Mouse (Mus musculus) heart, adult 9 months (tissue): Measurements from ENCODE around the gene Arpc2.
"Not testable (repeated sequence)": the region's sequence is repeated elsewhere in the genome, so short reads cannot be mapped to it uniquely, and the experiment has no call there.

ENCODE experiments used
- DNase-seq, 2 experiments: peaks; one replicate each; pipeline ENCODE4 v3.0.0; 2022; ENCODE audit warnings: low spot score in 2 of 2

Arpc2 gene

DNA sequence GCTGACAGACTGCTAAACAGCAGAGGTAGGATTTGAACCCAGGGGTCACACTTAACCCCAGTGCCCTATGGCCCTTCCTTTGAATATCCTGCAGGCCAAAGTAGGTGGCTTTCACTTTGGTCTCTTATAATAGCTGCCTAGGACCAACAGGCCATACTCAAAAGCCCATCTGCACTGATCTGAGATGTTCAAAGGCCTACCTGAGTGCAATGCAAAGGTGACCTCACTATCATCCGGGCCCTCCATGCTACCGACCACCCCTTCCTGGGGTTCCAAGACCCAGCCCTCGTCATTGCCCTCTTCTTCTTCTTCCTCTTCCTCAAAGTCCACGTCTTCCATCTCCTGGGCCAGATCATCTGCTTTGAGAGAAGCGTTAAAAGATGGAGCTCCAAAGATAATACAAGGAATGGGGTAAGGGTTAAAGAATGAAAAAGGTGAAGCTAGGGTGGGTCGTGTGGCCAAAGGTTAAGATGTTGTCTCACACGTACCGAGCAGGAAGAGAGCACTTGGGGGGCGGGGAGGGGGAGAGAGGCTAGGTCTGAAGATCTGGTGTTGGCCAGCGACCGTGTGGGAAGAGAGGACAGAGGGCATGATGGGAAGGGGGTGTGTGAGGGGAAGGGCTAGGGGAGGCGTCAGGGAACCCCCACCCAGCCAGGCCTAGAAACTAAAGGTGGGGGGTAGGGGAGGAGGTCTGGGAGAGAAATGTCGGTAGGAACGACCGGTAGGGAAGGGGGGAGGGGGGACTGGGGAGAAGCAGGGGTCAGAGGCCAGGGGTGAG lies 48.0 kb downstream of the Arpc2 start:
- peak in 1 of 2 experiments; percentile 62 for DNase-seq

GRCm38 (mm10) chr1:74284543-74285160 lies 48.8 kb downstream of the Arpc2 start, which contains the start of the genes Aamp and Pnkd:
Gene Aamp, minus strand, starts transcription at chr1:74284738.
Gene Pnkd, plus strand, starts transcription at chr1:74284930.
- DNase-seq, result peak; percentile 100

DNA sequence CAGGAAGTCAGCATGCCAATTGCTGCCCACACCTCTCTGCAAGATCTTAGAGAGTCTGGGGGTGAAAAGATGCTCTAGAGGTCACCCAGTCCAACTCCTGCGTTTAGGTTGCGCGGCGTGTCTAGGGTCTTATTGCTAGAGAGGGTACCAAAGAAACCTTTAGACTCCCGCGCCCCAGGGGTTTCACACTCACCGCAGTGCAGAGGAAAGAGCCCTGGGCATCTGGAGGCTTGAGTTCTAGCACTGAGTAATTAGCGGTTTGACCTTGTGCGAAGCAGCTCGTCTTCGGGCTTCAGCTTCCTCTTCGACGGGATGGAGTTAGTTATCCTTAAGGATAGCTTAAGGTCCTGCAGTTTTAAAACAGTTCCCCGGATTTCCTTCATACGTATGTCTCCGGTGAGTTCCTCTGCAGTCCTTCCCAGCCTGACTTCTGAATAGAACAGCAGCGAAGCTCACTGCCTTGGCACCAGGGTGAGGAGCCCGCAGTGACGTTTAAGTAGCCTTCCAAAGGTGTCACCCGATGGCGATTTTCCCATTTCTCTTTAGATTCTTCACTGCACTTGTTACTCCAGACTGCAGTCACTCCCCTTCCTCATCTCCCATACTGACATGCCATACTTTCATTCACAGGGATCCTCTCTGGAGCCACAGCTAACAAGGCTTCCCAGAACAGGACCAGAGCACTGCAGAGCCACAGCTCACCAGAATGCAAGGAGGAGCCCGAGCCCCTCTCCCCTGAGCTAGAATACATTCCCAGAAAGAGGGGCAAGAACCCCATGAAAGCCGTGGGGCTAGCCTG lies 49.5 kb downstream of the Arpc2 start:
- DNase-seq, result no peak

GRCm38 (mm10) chr1:74286869-74287607 lies 51.2 kb downstream of the Arpc2 start:
- DNase-seq, result not testable (repeated sequence)

DNA sequence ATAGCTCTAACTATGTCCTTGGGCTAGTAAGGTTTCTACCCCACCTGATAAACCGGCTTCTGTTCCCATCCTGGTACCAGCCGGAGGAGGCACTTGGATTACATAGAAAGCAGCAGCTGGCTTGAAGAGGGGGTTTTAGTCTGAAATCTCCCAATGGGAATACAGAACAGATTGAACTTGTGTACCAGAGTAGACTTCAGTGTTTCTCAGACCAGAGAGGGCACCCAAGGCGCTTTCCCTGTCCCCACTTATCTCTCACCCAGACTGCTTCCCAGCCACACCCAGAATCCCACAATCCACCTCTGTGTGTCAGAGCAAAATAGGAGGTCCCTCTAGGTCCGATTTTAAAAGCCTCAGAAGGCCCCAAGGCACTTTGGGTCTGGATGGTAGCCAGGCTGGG lies 52.4 kb downstream of the Arpc2 start:
- DNase-seq, result no peak

GRCm38 (mm10) chr1:74289248-74289647 lies 53.4 kb downstream of the Arpc2 start:
- DNase-seq, result no peak

DNA sequence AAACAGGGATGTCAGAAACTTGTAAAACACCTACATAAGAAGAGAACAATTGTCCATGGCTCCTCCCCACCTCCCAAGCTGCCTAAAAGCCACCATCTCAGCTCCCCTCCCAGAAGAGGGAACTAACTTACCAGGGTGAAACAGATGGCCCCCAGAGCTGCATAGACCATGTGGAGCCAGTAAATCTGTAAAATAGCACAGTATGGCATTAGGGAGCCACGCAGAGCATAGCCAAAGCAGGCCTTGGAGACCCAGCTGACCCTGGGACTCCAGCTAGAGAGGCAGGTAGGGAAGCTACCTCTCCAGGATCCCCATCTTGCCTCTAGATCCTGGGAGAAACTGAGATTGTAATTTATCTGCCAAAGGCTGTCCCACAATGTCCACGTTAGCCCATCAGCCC lies 53.9 kb downstream of the Arpc2 start:
- DNase-seq, result no peak

DNA sequence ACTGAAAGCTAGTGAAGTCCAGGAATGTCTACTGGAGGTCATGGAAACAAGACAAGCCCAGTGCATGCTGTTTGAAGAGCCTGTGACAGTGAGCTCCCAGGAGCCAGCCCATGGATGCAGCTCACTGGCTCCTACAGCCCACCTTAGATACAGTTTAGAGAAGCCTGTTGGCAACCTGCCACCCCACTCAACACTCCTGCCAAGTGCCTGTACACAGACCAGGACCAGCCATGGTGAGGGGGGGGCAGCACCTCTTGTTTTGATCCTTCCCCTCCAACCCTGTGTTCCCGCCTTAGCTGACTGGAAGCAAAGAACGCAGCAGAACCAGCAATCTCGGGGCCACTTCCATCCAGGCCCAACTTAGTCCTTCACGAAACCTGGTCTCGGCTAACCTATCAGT lies 54.3 kb downstream of the Arpc2 start:
- no peak for DNase-seq

GRCm38 (mm10) chr1:74292331-74293020 lies 56.6 kb downstream of the Arpc2 start:
- DNase-seq, result no peak

DNA sequence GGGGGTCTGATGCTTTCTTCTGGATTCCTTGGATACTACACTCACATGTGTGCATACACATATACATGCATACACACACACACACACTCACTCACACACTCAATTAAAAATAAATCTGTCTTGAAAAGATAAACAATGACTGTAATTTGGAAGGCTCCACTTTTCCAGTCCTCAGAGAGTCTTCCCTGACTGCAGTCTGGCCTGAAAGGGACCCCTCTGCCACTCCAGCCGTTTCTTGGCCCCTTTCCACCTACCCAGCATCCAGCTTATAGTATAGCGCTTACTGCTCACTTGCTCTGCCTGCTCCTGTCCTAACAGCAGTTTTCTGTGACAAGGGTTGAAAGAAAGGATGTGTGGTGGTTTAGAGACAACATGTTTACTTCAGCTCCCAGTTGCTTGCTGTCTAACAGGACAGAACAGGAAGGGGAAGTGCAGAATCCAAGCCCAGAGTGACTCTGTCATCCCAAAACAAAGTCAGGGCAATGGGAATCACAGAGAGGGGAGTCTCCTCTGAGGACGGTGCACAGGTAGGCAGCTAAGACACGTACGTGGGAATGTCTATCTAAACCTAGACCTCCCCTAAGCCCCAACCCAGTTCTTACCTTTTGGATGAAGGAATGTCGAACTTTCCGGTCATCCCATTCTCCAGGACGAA lies 57.5 kb downstream of the Arpc2 start:
- no peak for DNase-seq

DNA sequence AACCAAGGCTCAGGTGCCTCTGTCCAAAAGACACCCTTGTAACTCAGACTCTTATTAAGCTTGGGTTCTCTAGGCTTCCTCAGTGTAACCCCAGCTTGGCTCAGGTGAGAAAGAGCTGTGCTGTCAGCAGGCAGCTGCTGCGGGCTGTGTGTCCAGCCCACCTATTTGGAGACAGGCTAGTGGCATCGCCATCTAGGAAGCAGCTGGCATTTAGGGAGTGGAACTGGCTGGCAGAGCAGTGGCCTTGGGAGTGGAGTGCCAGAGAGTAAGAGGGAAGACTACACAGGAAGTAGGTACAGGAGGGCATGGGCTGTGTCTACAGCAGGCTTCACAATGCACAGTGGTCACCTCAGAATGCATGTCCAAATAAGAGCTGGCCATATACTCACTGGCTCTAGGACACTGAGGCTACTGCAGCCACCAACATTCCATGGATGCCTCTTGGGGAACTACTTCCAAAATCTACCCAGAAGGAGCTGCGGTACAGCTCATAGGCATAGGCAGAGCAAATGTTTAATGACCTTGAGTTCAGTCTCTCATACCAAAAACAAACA lies 58.3 kb downstream of the Arpc2 start:
- no peak for DNase-seq

GRCm38 (mm10) chr1:74294733-74295455 lies 59.0 kb downstream of the Arpc2 start:
- no peak for DNase-seq

GRCm38 (mm10) chr1:74295456-74296171 lies 59.7 kb downstream of the Arpc2 start:
- DNase-seq, result peak; percentile 96

DNA sequence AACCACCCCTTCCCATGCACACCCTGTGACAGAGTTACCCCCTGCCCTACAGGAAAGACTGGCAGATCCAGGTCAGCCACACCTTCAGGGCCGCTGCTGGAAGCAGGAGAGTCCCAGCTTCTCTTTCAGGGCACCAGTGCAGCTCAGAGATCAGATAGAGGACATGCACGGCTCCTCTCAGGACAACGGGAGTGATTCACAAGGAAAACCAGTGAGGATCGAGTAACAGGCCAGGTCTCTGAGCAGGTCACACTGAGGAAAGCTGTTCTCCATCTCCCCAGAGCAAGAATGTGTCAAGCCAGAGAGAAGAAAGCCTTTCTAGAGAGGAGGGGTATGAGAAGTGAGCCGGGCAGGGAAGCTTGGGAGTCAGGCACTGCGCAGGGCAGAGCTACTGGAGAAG lies 60.6 kb downstream of the Arpc2 start:
- no peak for DNase-seq

DNA sequence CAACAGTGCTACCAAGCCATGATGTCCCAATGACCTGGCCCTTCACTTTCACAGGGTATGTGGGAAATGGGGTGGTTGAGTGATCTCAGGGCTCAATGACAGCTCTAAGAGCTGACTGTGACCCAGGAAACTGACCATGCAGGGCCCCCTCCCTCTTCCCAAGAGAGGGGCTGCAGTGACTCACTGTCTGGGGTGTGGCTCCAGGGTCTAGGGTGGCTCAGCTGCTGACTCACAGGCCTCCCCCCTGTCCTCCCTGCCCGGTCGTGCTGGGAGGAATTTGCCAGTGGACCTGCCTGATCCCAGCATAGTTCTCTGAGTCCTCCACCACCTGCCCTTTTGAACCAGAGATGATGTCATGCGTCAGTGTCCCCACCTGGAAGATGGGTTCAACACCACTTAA lies 61.4 kb downstream of the Arpc2 start:
- peak; percentile 66 to 73 for DNase-seq

DNA sequence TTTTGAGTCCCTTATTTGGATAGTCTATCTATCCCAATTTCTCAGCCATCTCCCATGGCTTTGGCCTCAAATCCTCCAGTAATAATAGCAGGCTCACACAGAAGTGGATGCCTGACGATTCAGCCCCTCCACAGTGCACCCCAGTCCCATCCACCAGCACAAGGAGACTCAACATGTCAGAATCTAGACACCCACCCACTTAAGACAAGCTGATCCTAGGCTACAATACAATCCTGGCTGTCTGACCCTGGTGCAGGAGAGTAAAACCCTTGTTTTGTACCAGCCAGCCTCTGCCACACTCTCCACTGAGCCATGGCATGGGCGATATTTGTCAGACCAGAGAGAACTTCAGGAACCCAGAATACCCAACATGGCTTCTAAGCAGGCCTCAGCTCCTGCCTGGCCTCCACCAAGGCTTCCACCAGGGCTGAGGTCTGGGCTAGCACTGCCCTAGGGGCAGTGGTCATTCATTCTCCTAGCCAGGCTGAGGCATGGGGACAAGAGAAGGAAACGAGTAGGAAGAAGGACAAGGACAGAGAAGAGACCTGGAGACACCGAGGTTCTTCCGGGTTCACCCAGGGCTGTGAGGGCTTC lies 62.4 kb downstream of the Arpc2 start:
- no peak for DNase-seq

DNA sequence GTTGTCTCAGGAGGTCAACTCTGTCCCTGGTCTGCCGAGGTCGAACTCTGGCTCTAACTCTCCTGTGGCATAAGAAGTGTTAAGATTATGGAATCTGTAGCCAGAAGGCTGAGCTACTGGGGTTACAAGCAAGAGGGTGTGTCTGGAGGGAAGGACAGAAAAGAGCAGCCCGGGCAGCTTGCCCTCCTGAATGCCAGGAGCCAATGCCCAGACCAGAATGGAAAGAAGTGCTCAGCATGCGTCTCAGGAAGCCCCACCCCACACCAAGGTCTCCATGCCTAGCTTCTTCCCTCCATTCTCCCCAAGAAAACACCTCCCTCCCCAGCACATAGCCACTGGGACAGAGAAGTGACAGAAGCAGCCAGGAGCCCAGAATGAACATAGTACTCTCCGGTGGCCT lies 63.1 kb downstream of the Arpc2 start:
- peak in 1 of 2 experiments; percentile 70 for DNase-seq

DNA sequence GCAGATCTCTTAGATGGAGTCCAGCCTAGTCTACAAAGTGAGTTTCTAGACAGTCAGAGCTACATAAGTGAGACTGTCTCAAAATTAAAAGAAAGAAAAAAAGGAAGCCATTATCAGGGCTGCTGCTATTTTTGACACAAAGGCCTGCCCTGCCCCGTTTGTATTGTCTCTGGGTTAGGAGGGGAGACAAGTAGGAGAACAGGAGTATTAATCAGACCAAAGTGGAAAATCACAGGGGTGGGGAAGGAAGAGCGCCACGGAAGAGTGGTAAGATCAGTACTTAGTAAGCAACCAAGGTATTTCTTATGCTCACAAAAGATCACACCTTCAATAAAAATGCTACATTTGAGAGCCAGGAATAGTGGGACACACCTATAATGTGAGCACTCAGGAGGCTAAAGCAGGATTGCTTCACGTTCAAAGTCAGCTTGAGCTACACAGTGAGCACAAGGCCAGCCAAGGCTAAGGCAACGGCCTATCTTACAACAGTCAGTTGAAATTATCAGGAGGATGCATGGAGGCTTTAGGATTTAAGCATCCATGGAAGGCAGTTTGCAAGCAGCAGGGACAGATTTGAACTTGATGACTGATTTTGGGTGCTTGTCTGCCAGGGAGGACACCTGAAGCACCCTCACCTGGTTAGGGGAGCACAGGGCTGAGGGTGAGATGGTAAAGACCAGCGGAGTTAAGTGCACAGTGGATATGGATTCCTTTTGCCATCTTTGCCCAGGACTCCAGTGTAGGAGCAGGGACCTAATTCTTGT lies 64.6 kb downstream of the Arpc2 start:
- DNase-seq, result peak; percentile 45 to 55
